Mouse (Mus musculus): ENCODE data around the gene Sox5. TPM values are rescaled to one million over a fixed set of nuclear protein-coding genes. Genes with fewer than 3 reads are reported as not detected.

Gene Sox5
- polyA plus RNA-seq, 1 experiment from 2014 or later: 54.7 TPM

- 63% methylated on average over 5 of the region's 5 CpGs for WGBS
- Histone ChIP-seq H3K36me3 (ENCODE audit: control insufficient read depth, insufficient read depth, low read length) (no peaks in the 10 kb centered on the region), H3K9ac (ENCODE audit: low read length) (no peak overlapping the region), H3K27me3 (ENCODE audit: control insufficient read depth, insufficient read depth, low read length) (no peaks in the 10 kb centered on the region), H3K4me1 (ENCODE audit: control insufficient read depth, insufficient read depth, low read length) (peaks cover 25% of the 10 kb centered on the region), H3K27ac (replicated peaks; ENCODE audit: low read depth, low read length) (peak overlapping the region; percentile 33; the same call in 1 of the 2 replicates), H3K4me2 (ENCODE audit: low read depth, severe bottlenecking) (no peak overlapping the region), H3K9me3 (ENCODE audit: control insufficient read depth, low read length) (no peaks in the 10 kb centered on the region), H3K4me3 (ENCODE audit: low read depth, low read length) (no peak overlapping the region)
- no peak for ATAC-seq (ENCODE audit: insufficient number of reproducible peaks, low FRiP score, low TSS enrichment, low read depth)
- no peak for DNase-seq (ENCODE audit: low spot score)
Observed at GRCm38 (mm10) chr6:144463274-144463673, 318.5 kb downstream of the Sox5 start.

DNA sequence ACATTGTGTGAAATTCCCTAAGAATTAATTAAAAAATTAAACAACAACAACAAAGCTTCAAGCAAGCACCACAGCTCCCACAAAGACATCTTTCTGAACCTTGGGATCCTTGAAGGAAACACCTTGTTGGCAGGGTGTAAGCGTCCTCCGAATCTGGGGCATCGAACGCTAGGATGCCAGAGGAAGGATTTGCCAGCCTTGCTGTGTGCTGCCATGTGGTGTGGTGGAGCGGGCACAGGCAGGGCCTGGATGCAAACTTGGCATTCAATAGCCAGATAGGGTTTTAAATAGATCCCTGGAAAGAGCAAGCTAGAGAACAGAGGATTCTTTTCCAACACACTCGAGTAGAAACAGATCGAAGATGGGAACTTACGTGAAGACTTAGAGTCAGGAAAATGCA is 322.3 kb downstream of the Sox5 start:
- Histone ChIP-seq H3K36me3 (ENCODE audit: control insufficient read depth, insufficient read depth, low read length) (no peaks in the 10 kb centered on the region), H3K9ac (ENCODE audit: low read length) (no peak overlapping the region), H3K4me3 (ENCODE audit: low read depth, low read length) (no peak overlapping the region), H3K4me1 (ENCODE audit: control insufficient read depth, insufficient read depth, low read length) (peaks cover 16% of the 10 kb centered on the region; the same call in 1 of the 2 replicates), H3K27me3 (ENCODE audit: control insufficient read depth, insufficient read depth, low read length) (no peaks in the 10 kb centered on the region), H3K27ac (replicated peaks; ENCODE audit: low read depth, low read length) (no peak overlapping the region), H3K4me2 (ENCODE audit: low read depth, severe bottlenecking) (no peak overlapping the region), H3K9me3 (ENCODE audit: control insufficient read depth, low read length) (no peaks in the 10 kb centered on the region)
- DNase-seq (ENCODE audit: low spot score) (no peak), ATAC-seq (ENCODE audit: insufficient number of reproducible peaks, low FRiP score, low TSS enrichment, low read depth) (no peak)
- 95% methylated on average over 8 of the region's 8 CpGs for WGBS

DNA sequence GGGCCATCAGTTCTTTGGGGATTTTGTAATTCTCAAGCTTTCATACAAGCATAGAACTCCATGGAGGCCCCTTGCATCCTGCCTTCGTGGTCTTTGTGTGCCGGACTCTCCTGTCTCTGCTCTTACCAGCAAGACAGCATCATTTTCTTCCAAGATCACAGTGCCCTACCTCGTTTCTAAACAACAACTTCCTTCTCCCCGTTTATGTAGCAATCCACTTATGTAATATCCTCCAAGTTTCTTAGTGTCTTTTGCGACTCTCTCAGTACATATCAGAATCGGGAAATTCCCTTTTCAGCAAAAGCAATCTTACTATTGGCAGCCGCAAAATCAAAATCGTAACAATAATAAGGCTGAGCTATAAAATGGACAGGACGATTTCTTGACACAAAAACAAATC is 324.3 kb downstream of the Sox5 start:
- 90% methylated on average over 9 of the region's 9 CpGs for WGBS
- no peaks in the 10 kb centered on the region for H3K27me3 ChIP-seq (ENCODE audit: control insufficient read depth, insufficient read depth, low read length)
- H3K36me3 ChIP-seq (ENCODE audit: control insufficient read depth, insufficient read depth, low read length): no peaks in the 10 kb centered on the region
- H3K4me3 ChIP-seq (ENCODE audit: low read depth, low read length): no peak overlapping the region
- no peak overlapping the region for H3K9ac ChIP-seq (ENCODE audit: low read length)
- peaks cover 16% of the 10 kb centered on the region; the same call in 1 of the 2 replicates for H3K4me1 ChIP-seq (ENCODE audit: control insufficient read depth, insufficient read depth, low read length)
- no peak for DNase-seq (ENCODE audit: low spot score)
- H3K9me3 ChIP-seq (ENCODE audit: control insufficient read depth, low read length): no peaks in the 10 kb centered on the region
- H3K27ac ChIP-seq (replicated peaks; ENCODE audit: low read depth, low read length): no peak overlapping the region
- no peak overlapping the region for H3K4me2 ChIP-seq (ENCODE audit: low read depth, severe bottlenecking)
- ATAC-seq (ENCODE audit: insufficient number of reproducible peaks, low FRiP score, low TSS enrichment, low read depth): no peak

GRCm38 (mm10) chr6:144454291-144455276 is 327.2 kb downstream of the Sox5 start:
- Histone ChIP-seq H3K36me3 (ENCODE audit: control insufficient read depth, insufficient read depth, low read length) (no peaks in the 10 kb centered on the region), H3K27ac (replicated peaks; ENCODE audit: low read depth, low read length) (peak overlapping the region; percentile 56), H3K4me1 (ENCODE audit: control insufficient read depth, insufficient read depth, low read length) (peaks cover 15% of the 10 kb centered on the region; the same call in 1 of the 2 replicates), H3K9me3 (ENCODE audit: control insufficient read depth, low read length) (no peaks in the 10 kb centered on the region), H3K27me3 (ENCODE audit: control insufficient read depth, insufficient read depth, low read length) (no peaks in the 10 kb centered on the region), H3K4me2 (ENCODE audit: low read depth, severe bottlenecking) (no peak overlapping the region), H3K9ac (ENCODE audit: low read length) (no peak overlapping the region), H3K4me3 (ENCODE audit: low read depth, low read length) (no peak overlapping the region)
- DNase-seq (ENCODE audit: low spot score) (peak; percentile 55), ATAC-seq (ENCODE audit: insufficient number of reproducible peaks, low FRiP score, low TSS enrichment, low read depth) (0 out of 2 replicates have a peak, but pooled peaks have one; percentile 9)
- 13% methylated on average over 11 of the region's 11 CpGs for WGBS

DNA sequence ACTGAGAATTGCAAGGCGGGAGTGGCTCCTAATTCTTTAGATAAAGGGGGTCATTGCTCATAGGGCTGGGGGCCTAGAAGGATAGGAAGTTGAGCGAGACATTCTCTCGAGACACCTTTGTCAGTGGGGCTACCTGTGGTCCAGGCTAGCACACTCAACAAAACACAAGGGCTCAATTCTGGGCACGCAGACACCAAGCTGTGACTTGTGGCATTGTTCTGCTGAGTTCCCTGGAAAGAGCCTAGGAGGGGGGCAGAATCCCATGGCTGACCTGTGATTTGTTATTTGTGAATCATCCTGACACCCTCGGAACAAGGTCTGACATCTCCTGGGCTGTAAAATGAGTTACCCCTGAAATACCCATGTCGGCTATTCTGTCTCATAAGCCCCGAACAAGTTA is 328.2 kb downstream of the Sox5 start:
- H3K36me3 ChIP-seq (ENCODE audit: control insufficient read depth, insufficient read depth, low read length): no peaks in the 10 kb centered on the region
- no peak overlapping the region for H3K27ac ChIP-seq (replicated peaks; ENCODE audit: low read depth, low read length)
- no peak overlapping the region for H3K4me3 ChIP-seq (ENCODE audit: low read depth, low read length)
- H3K9ac ChIP-seq (ENCODE audit: low read length): no peak overlapping the region
- H3K9me3 ChIP-seq (ENCODE audit: control insufficient read depth, low read length): no peaks in the 10 kb centered on the region
- 24% methylated on average over 7 of the region's 7 CpGs for WGBS
- peaks cover 15% of the 10 kb centered on the region; the same call in 1 of the 2 replicates for H3K4me1 ChIP-seq (ENCODE audit: control insufficient read depth, insufficient read depth, low read length)
- ATAC-seq (ENCODE audit: insufficient number of reproducible peaks, low FRiP score, low TSS enrichment, low read depth): no peak
- DNase-seq (ENCODE audit: low spot score): peak; percentile 38
- no peaks in the 10 kb centered on the region for H3K27me3 ChIP-seq (ENCODE audit: control insufficient read depth, insufficient read depth, low read length)
- no peak overlapping the region for H3K4me2 ChIP-seq (ENCODE audit: low read depth, severe bottlenecking)

GRCm38 (mm10) chr6:144453147-144453546 is 328.6 kb downstream of the Sox5 start:
- WGBS: 9% methylated on average over 1 of the region's 1 CpGs
- Histone ChIP-seq H3K9ac (ENCODE audit: low read length) (no peak overlapping the region), H3K4me3 (ENCODE audit: low read depth, low read length) (no peak overlapping the region), H3K4me1 (ENCODE audit: control insufficient read depth, insufficient read depth, low read length) (peaks cover 15% of the 10 kb centered on the region; the same call in 1 of the 2 replicates), H3K4me2 (ENCODE audit: low read depth, severe bottlenecking) (no peak overlapping the region), H3K36me3 (ENCODE audit: control insufficient read depth, insufficient read depth, low read length) (no peaks in the 10 kb centered on the region), H3K9me3 (ENCODE audit: control insufficient read depth, low read length) (no peaks in the 10 kb centered on the region), H3K27me3 (ENCODE audit: control insufficient read depth, insufficient read depth, low read length) (no peaks in the 10 kb centered on the region), H3K27ac (replicated peaks; ENCODE audit: low read depth, low read length) (no peak overlapping the region)
- peak; percentile 53 for DNase-seq (ENCODE audit: low spot score)
- ATAC-seq (ENCODE audit: insufficient number of reproducible peaks, low FRiP score, low TSS enrichment, low read depth): 0 out of 2 replicates have a peak, but pooled peaks have one; percentile 36

GRCm38 (mm10) chr6:144452200-144452977 is 329.4 kb downstream of the Sox5 start:
- no peak for DNase-seq (ENCODE audit: low spot score)
- 87% methylated on average over 11 of the region's 11 CpGs for WGBS

DNA sequence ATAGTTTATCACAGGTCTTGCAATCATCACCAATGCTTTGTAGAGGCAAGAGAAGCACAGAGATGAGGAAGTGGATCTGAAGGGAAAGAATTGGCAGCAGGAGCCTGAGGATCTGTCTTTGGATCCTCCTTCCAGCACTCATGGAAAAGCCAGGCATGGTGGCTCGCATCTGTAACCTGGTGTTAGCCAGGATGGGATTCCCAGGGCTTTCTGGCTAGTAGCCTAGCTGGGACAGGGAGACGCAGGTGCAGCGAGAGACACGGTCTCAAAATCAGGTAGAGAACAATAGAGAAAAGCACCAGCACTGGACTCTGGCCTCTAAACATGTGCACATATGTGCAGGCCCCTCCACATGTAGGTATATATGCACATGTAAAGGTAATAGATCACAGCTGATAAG is 330.1 kb downstream of the Sox5 start:
- Histone ChIP-seq H3K4me1 (ENCODE audit: control insufficient read depth, insufficient read depth, low read length) (peaks cover 15% of the 10 kb centered on the region; the same call in 1 of the 2 replicates), H3K27me3 (ENCODE audit: control insufficient read depth, insufficient read depth, low read length) (no peaks in the 10 kb centered on the region), H3K36me3 (ENCODE audit: control insufficient read depth, insufficient read depth, low read length) (no peaks in the 10 kb centered on the region), H3K4me2 (ENCODE audit: low read depth, severe bottlenecking) (no peak overlapping the region), H3K27ac (replicated peaks; ENCODE audit: low read depth, low read length) (no peak overlapping the region), H3K9me3 (ENCODE audit: control insufficient read depth, low read length) (no peaks in the 10 kb centered on the region), H3K4me3 (ENCODE audit: low read depth, low read length) (no peak overlapping the region), H3K9ac (ENCODE audit: low read length) (no peak overlapping the region)
- WGBS: 94% methylated on average over 4 of the region's 4 CpGs
- ATAC-seq (ENCODE audit: insufficient number of reproducible peaks, low FRiP score, low TSS enrichment, low read depth) (no peak), DNase-seq (ENCODE audit: low spot score) (no peak)

More at GRCm38 (mm10) chr6:144452200-144452977, 329.4 kb downstream of the Sox5 start:
- Histone ChIP-seq H3K27ac (replicated peaks; ENCODE audit: low read depth, low read length) (no peak overlapping the region), H3K4me3 (ENCODE audit: low read depth, low read length) (no peak overlapping the region), H3K36me3 (ENCODE audit: control insufficient read depth, insufficient read depth, low read length) (no peaks in the 10 kb centered on the region), H3K4me1 (ENCODE audit: control insufficient read depth, insufficient read depth, low read length) (peaks cover 15% of the 10 kb centered on the region; the same call in 1 of the 2 replicates), H3K4me2 (ENCODE audit: low read depth, severe bottlenecking) (no peak overlapping the region), H3K9me3 (ENCODE audit: control insufficient read depth, low read length) (no peaks in the 10 kb centered on the region), H3K9ac (ENCODE audit: low read length) (no peak overlapping the region), H3K27me3 (ENCODE audit: control insufficient read depth, insufficient read depth, low read length) (no peaks in the 10 kb centered on the region)
- no peak for ATAC-seq (ENCODE audit: insufficient number of reproducible peaks, low FRiP score, low TSS enrichment, low read depth)

Measured in limb, embryonic 11.5 days (tissue).